Mouse (Mus musculus) CH12.LX (cell line): ENCODE data around the gene Arhgap31. TPM values are rescaled to one million over a fixed set of nuclear protein-coding genes. Genes with fewer than 3 reads are reported as not detected.

Experiments
- DNase-seq: peaks from one replicate; pipeline ENCODE4 v3.0.0-alpha.2; 2013; ENCODE audit errors: extremely low read depth
- H3K27ac ChIP-seq: 2 replicates; pipeline ENCODE4 v1.5.1; 2012; ENCODE audit warnings: low read depth, mild to moderate bottlenecking, control low read depth, moderate library complexity; ENCODE audit not compliant: insufficient read depth
- H3K27me3 ChIP-seq: replicated peaks from 2 replicates; pipeline ENCODE3; 2012; ENCODE audit warnings: inconsistent platforms
- H3K36me3 ChIP-seq, 2 experiments: replicated peaks in 1 of 2; 2 replicates each; pipeline versions ENCODE3 to v1.6.1; 2012; ENCODE audit warnings: inconsistent platforms in 1 of 2, low read length in 1 of 2, mild to moderate bottlenecking in 1 of 2, mixed read lengths in 1 of 2, moderate library complexity in 1 of 2; ENCODE audit not compliant: control insufficient read depth in 1 of 2, insufficient read depth in 1 of 2
- H3K4me1 ChIP-seq, 2 experiments: 2 replicates each; pipeline ENCODE4 v1.6.1; 2012; ENCODE audit warnings: inconsistent platforms in 1 of 2, moderate library complexity in 1 of 2; ENCODE audit not compliant: insufficient read depth in 2 of 2, control insufficient read depth in 1 of 2
- H3K4me2 ChIP-seq: 2 replicates; pipeline ENCODE4 v1.6.1; 2012; ENCODE audit warnings: low read depth, mild to moderate bottlenecking, control low read depth; ENCODE audit not compliant: poor library complexity, insufficient read depth, severe bottlenecking
- H3K4me3 ChIP-seq, 3 experiments: fragments of 150-350 bp in 1 of 3; sonication (generic) in 1 of 3; replicated peaks in 1 of 3; 2 replicates each; pipeline versions ENCODE3 to v1.5.1; 2011 to 2012; ENCODE audit warnings: low read depth in 2 of 3, low read length in 2 of 3, mild to moderate bottlenecking in 2 of 3, moderate library complexity in 2 of 3, control low read depth in 1 of 3, improper control_type of control experiment in 1 of 3, inconsistent platforms in 1 of 3, mixed read lengths in 1 of 3; ENCODE audit not compliant: poor library complexity in 1 of 3
- H3K79me2 ChIP-seq: replicated peaks from 2 replicates; pipeline ENCODE4 v1.6.1; 2012; ENCODE audit warnings: mild to moderate bottlenecking, moderate library complexity; ENCODE audit not compliant: control insufficient read depth, poor library complexity, insufficient read depth, severe bottlenecking; ENCODE audit errors: extremely low read depth
- H3K9ac ChIP-seq: 2 replicates; pipeline ENCODE4 v1.6.1; 2012; ENCODE audit warnings: low read depth, mild to moderate bottlenecking, control low read depth, moderate library complexity; ENCODE audit not compliant: insufficient read depth
- H3K9me3 ChIP-seq: replicated peaks from 2 replicates; pipeline ENCODE3; 2012; ENCODE audit warnings: low read length, inconsistent platforms, mixed read lengths
- CHD2 ChIP-seq: IDR thresholded peaks from 2 replicates; pipeline ENCODE4 v1.6.1; 2011; ENCODE audit warnings: low read length, improper control_type of control experiment
- CTCF ChIP-seq, 2 experiments: IDR thresholded peaks in 1 of 2; conservative IDR thresholded peaks in 1 of 2; 2 replicates each; pipeline ENCODE4 v1.5.1; 2011 to 2012; ENCODE audit warnings: low read depth in 2 of 2, low read length in 2 of 2, improper control_type of control experiment in 1 of 2, inconsistent platforms in 1 of 2, mild to moderate bottlenecking in 1 of 2, moderate library complexity in 1 of 2
- E2F4 ChIP-seq: IDR thresholded peaks from 2 replicates; pipeline ENCODE4 v1.6.1; 2011; ENCODE audit warnings: low read depth, low read length, improper control_type of control experiment; ENCODE audit not compliant: insufficient replicate concordance
- EP300 ChIP-seq: IDR thresholded peaks from 2 replicates; pipeline ENCODE4 v1.6.1; 2011; ENCODE audit warnings: low read length, improper control_type of control experiment
- ETS1 ChIP-seq: conservative IDR thresholded peaks from 2 replicates; pipeline ENCODE4 v1.6.1; 2012; ENCODE audit warnings: low read depth, mild to moderate bottlenecking, inconsistent platforms, low read length, improper control_type of control experiment, moderate library complexity
- GABPA ChIP-seq: IDR thresholded peaks from 2 replicates; pipeline ENCODE4 v1.6.1; 2012; ENCODE audit warnings: low read depth, low read length, improper control_type of control experiment, inconsistent platforms; ENCODE audit not compliant: insufficient replicate concordance
- HCFC1 ChIP-seq: IDR thresholded peaks from 2 replicates; pipeline ENCODE4 v1.6.1; 2012; ENCODE audit warnings: low read depth, mild to moderate bottlenecking, inconsistent platforms, low read length, improper control_type of control experiment
- IRF4 ChIP-seq: IDR thresholded peaks from 2 replicates; pipeline ENCODE4 v1.6.1; 2014; ENCODE audit warnings: low read depth, mild to moderate bottlenecking, inconsistent platforms, low read length, improper control_type of control experiment
- MAZ ChIP-seq: IDR thresholded peaks from 2 replicates; pipeline ENCODE4 v1.6.1; 2012; ENCODE audit warnings: low read depth, mild to moderate bottlenecking, inconsistent platforms, low read length, improper control_type of control experiment, moderate library complexity
- MYC ChIP-seq: IDR thresholded peaks from 2 replicates; pipeline ENCODE4 v1.6.1; 2011; ENCODE audit warnings: low read depth, mild to moderate bottlenecking, improper control_type of control experiment, low read length
- NELFE ChIP-seq: IDR thresholded peaks from 2 replicates; pipeline ENCODE4 v1.6.1; 2011; ENCODE audit warnings: low read depth, low read length, improper control_type of control experiment
- PAX5 ChIP-seq: IDR thresholded peaks from 2 replicates; pipeline ENCODE4 v1.6.1; 2012; ENCODE audit warnings: low read length, inconsistent platforms, mixed read lengths
- POLR2AphosphoS2 ChIP-seq: IDR thresholded peaks from 2 replicates; pipeline ENCODE4 v1.6.1; 2011; ENCODE audit warnings: low read depth, low read length, improper control_type of control experiment
- RAD21 ChIP-seq: IDR thresholded peaks from 2 replicates; pipeline ENCODE4 v1.6.1; 2011; ENCODE audit warnings: low read depth, mild to moderate bottlenecking, low read length, improper control_type of control experiment, moderate library complexity
- RCOR1 ChIP-seq: conservative IDR thresholded peaks from 2 replicates; pipeline ENCODE4 v1.6.1; 2012; ENCODE audit warnings: low read depth, mild to moderate bottlenecking, inconsistent platforms, low read length, improper control_type of control experiment
- SIN3A ChIP-seq: IDR thresholded peaks from 2 replicates; pipeline ENCODE4 v1.6.1; 2012; ENCODE audit warnings: low read length, improper control_type of control experiment, inconsistent platforms
- TCF12 ChIP-seq: IDR thresholded peaks from 2 replicates; pipeline ENCODE4 v1.6.1; 2014; ENCODE audit warnings: low read depth, mild to moderate bottlenecking, inconsistent platforms, low read length, improper control_type of control experiment
- UBTF ChIP-seq: IDR thresholded peaks from 2 replicates; pipeline ENCODE4 v1.6.1; 2012; ENCODE audit warnings: low read depth, mild to moderate bottlenecking, inconsistent platforms, low read length, improper control_type of control experiment, moderate library complexity
- USF1 ChIP-seq: IDR thresholded peaks from 2 replicates; pipeline ENCODE4 v1.6.1; 2014; ENCODE audit warnings: low read depth, mild to moderate bottlenecking, inconsistent platforms, low read length, improper control_type of control experiment
- USF2 ChIP-seq: conservative IDR thresholded peaks from 2 replicates; pipeline ENCODE4 v1.6.1; 2011; ENCODE audit warnings: low read depth, low read length, improper control_type of control experiment
- ZC3H11A ChIP-seq: IDR thresholded peaks from 2 replicates; pipeline ENCODE4 v1.6.1; 2012; ENCODE audit warnings: low read depth, mild to moderate bottlenecking, inconsistent platforms, low read length, improper control_type of control experiment
- ZKSCAN1 ChIP-seq: IDR thresholded peaks from 2 replicates; pipeline ENCODE4 v1.6.1; 2012; ENCODE audit warnings: low read depth, inconsistent platforms, low read length, improper control_type of control experiment, borderline replicate concordance
- ZMIZ1 ChIP-seq: IDR thresholded peaks from 2 replicates; pipeline ENCODE4 v1.6.1; 2012; ENCODE audit warnings: low read depth, mild to moderate bottlenecking, inconsistent platforms, low read length, improper control_type of control experiment
- dilution Hi-C: fragments of 300-500 bp; cut with MboI; formaldehyde crosslinking; loops from 2 replicates; pipeline ENCODE4 v1.14.3; 2020; ENCODE audit warnings: low sequenced_read_pairs; ENCODE audit not compliant: extremely low pct_unique_long_range_greater_than_20kb, extremely low pct_ligation_motif_present
- in situ Hi-C: fragments of 300-500 bp; cut with MboI; formaldehyde crosslinking; loops from 3 replicates; pipeline ENCODE4 v1.14.3; 2019; ENCODE audit warnings: low sequenced_read_pairs, low pct_ligation_motif_present, low pct_unique_long_range_greater_than_20kb, mixed read lengths
- polyA plus RNA-seq: library from polyadenylated mRNA; unstranded; fragments of >175 nt; gene quantifications from 2 replicates; pipeline ENCODE4 v1.2.1, GENCODE M21; 2012; ENCODE audit warnings: low read depth; ENCODE audit not compliant: insufficient read length
- total RNA-seq, 2 experiments: library from RNA; depleted of rRNA; stranded (reverse); fragments of 300-350 nt in 1 of 2; fragments of >200 nt in 1 of 2; gene quantifications; 2 replicates each; pipeline ENCODE4 v1.2.3; 2012 to 2014

Gene Arhgap31
- total and polyA plus RNA-seq, 3 experiments: 0.15 to 2.0 (median 0.76) TPM

- Histone ChIP-seq H3K27me3 (no peaks in the 10 kb centered on the region), H3K4me3 (no peak overlapping the region), H3K36me3 (no peaks in the 10 kb centered on the region), H3K4me2 (no peak overlapping the region), H3K4me1 (peaks cover 0 to 17% of the 10 kb centered on the region in 2 experiments; a peak in 3 of 4 replicates), H3K27ac (no peak overlapping the region), H3K79me2 (no peaks in the 10 kb centered on the region), H3K9ac (no peak overlapping the region), H3K9me3 (no peaks in the 10 kb centered on the region)
- TF ChIP-seq ZC3H11A: no peak
- TF ChIP-seq EP300: no peak
- TF ChIP-seq NELFE: no peak
- TF ChIP-seq IRF4: no peak
- TF ChIP-seq POLR2AphosphoS2: no peak
- no peak for TF ChIP-seq E2F4
- no peak for TF ChIP-seq SIN3A
- no peak for TF ChIP-seq RCOR1
- no peak for TF ChIP-seq RAD21
- TF ChIP-seq ETS1: no peak
- no peak for TF ChIP-seq CHD2
- no peak for TF ChIP-seq MYC
- TF ChIP-seq HCFC1: no peak
- in situ Hi-C loops (no loop called here), dilution Hi-C loops (no loop called here)
- no peak for DNase-seq
Observed at GRCm38 (mm10) chr16:38697611-38698010, 15.5 kb downstream of the Arhgap31 start.

GRCm38 (mm10) chr16:38695557-38695956 is 17.5 kb downstream of the Arhgap31 start:
- Histone ChIP-seq H3K27me3 (no peaks in the 10 kb centered on the region), H3K79me2 (no peaks in the 10 kb centered on the region), H3K9me3 (no peaks in the 10 kb centered on the region), H3K4me2 (no peak overlapping the region), H3K4me1 (peaks cover 0 to 10% of the 10 kb centered on the region in 2 experiments; a peak in 2 of 4 replicates), H3K9ac (no peak overlapping the region), H3K4me3 (no peak overlapping the region), H3K36me3 (no peaks in the 10 kb centered on the region), H3K27ac (no peak overlapping the region)
- DNase-seq: no peak
- TF ChIP-seq ZMIZ1 (no peak), CTCF (conservative IDR thresholded peaks at IDR 0.05 in 1 of 2, IDR thresholded peaks at IDR 0.05 in 1 of 2; ENCODE audit: low read depth in 2 of 2, low read length in 2 of 2) (no peak), GABPA (no peak), USF1 (no peak), POLR2AphosphoS2 (no peak), USF2 (no peak), ZKSCAN1 (no peak), ZC3H11A (no peak), TCF12 (no peak), PAX5 (no peak), MAZ (no peak), UBTF (no peak), RCOR1 (no peak), E2F4 (no peak)
- in situ Hi-C loops (no loop called here), dilution Hi-C loops (no loop called here)
